Mouse (Mus musculus): ENCODE data around the gene Rnf152.

Rnf152 gene

GRCm38 (mm10) chr1:105356291-105357011 lies at the start of gene Rnf152:
Gene Rnf152, minus strand, starts transcription at chr1:105356710.
- peak; percentile 74 for DNase-seq (ENCODE audit: inconsistent ontology term)

GRCm38 (mm10) chr1:105402853-105403252 lies 46.3 kb upstream of the Rnf152 start:
- DNase-seq (ENCODE audit: inconsistent ontology term), result no peak

GRCm38 (mm10) chr1:105384141-105384937 lies 27.8 kb upstream of the Rnf152 start:
- DNase-seq (ENCODE audit: inconsistent ontology term), result peak; percentile 78

- no peak for DNase-seq (ENCODE audit: inconsistent ontology term)
Measured at GRCm38 (mm10) chr1:105377546-105377945, 21.0 kb upstream of the Rnf152 start.

GRCm38 (mm10) chr1:105374618-105375017 lies 18.1 kb upstream of the Rnf152 start:
- no peak for DNase-seq (ENCODE audit: inconsistent ontology term)

- no peak for DNase-seq (ENCODE audit: inconsistent ontology term)
Measured at GRCm38 (mm10) chr1:105362701-105363100, 6.2 kb upstream of the Rnf152 start.

GRCm38 (mm10) chr1:105358896-105359295 lies 2.4 kb upstream of the Rnf152 start:
- no peak for DNase-seq (ENCODE audit: inconsistent ontology term)

GRCm38 (mm10) chr1:105355910-105356290 lies 610 bp downstream of the Rnf152 start:
- DNase-seq (ENCODE audit: inconsistent ontology term), result no peak

- peak; percentile 65 for DNase-seq (ENCODE audit: inconsistent ontology term)
Measured at GRCm38 (mm10) chr1:105354901-105355891, 1.3 kb downstream of the Rnf152 start.

GRCm38 (mm10) chr1:105351806-105352205 lies 4.7 kb downstream of the Rnf152 start:
- no peak for DNase-seq (ENCODE audit: inconsistent ontology term)

GRCm38 (mm10) chr1:105342305-105342704 lies 14.2 kb downstream of the Rnf152 start:
- DNase-seq (ENCODE audit: inconsistent ontology term), result no peak

GRCm38 (mm10) chr1:105340943-105341342 lies 15.6 kb downstream of the Rnf152 start:
- DNase-seq (ENCODE audit: inconsistent ontology term), result peak; percentile 30

GRCm38 (mm10) chr1:105337397-105337796 lies 19.1 kb downstream of the Rnf152 start:
- no peak for DNase-seq (ENCODE audit: inconsistent ontology term)

- no peak for DNase-seq (ENCODE audit: inconsistent ontology term)
Measured at GRCm38 (mm10) chr1:105336096-105336495, 20.4 kb downstream of the Rnf152 start.

GRCm38 (mm10) chr1:105332087-105332731 lies 24.3 kb downstream of the Rnf152 start:
- no peak for DNase-seq (ENCODE audit: inconsistent ontology term)

- DNase-seq (ENCODE audit: inconsistent ontology term), result no peak
Measured at GRCm38 (mm10) chr1:105331605-105332004, 24.9 kb downstream of the Rnf152 start.

GRCm38 (mm10) chr1:105330581-105331320 lies 25.8 kb downstream of the Rnf152 start:
- DNase-seq (ENCODE audit: inconsistent ontology term), result peak; percentile 63

GRCm38 (mm10) chr1:105327789-105328188 lies 28.7 kb downstream of the Rnf152 start:
- no peak for DNase-seq (ENCODE audit: inconsistent ontology term)

GRCm38 (mm10) chr1:105324636-105325035 lies 31.9 kb downstream of the Rnf152 start:
- DNase-seq (ENCODE audit: inconsistent ontology term), result peak; percentile 90

- no peak for DNase-seq (ENCODE audit: inconsistent ontology term)
Measured at GRCm38 (mm10) chr1:105314010-105314800, 42.3 kb downstream of the Rnf152 start.

All from Muller cell, postnatal 12 days (primary cell).